Mouse (Mus musculus) heart, embryonic 15.5 days (tissue): ENCODE results near the gene Slc25a51. TPM values are rescaled to one million over a fixed set of nuclear protein-coding genes. Genes with fewer than 3 reads are reported as not detected.

Experiments used
- microRNA-seq: library from miRNA; unstranded; fragments of <30 nt; microRNA quantifications from one replicate; pipeline ENCODE4, GENCODE M21; 2016
- polyA plus RNA-seq: library from polyadenylated mRNA; unstranded; fragments of >200 nt; fragmentation: Nextera tagmentation; extraction: Ambion mirVana; gene quantifications from 2 replicates; pipeline ENCODE4 v1.2.1, GENCODE M21; 2015

Gene Slc25a51
- polyA plus RNA-seq, 1 experiment from 2014 or later: 71.7 TPM

Small RNA genes lying within 50 kb of the gene (microRNA-seq; reads per million reads assigned to microRNA genes)
- gene Gm25692: not detected

Other genes with a start within 250 kb of the Slc25a51 start
- gene Frmpd1, start 223.9 kb downstream of the Slc25a51 start, polyA plus RNA-seq: 1.5 TPM in 2 replicates
- 9.6 and 10.1 TPM in 2 replicates for gene Trmt10b, start 111.6 kb downstream of the Slc25a51 start, polyA plus RNA-seq
- 8.1 and 9.1 TPM in 2 replicates for gene Dcaf10, start 66.7 kb downstream of the Slc25a51 start, polyA plus RNA-seq
- gene Exosc3, start 66.0 kb downstream of the Slc25a51 start, polyA plus RNA-seq: 30.4 and 41.3 TPM in 2 replicates
- 8.6 and 10.7 TPM in 2 replicates for gene Shb, start 123.7 kb upstream of the Slc25a51 start, polyA plus RNA-seq